Mouse (Mus musculus): Measurements from ENCODE around the gene Galns.

DNA sequence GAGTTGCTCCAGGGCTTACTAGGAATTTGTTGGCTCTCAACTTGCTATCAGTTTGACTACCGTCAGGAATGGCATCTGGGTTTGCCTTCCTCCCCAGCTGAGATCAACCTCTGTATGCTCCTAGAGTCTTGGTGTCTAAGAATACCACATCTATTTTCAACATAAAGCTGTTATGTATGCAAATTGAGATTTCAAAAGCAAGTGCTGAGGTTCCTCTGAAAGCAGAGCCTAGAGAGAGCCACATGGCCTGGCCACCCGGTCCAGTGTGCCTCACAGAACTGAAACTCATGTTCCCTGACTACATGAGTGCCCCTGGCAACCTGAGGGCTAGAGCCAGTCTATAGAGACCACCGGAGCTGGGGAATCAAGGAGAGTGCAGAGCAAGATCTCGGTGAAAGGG is 5.9 kb downstream of the Galns start:
- TF ChIP-seq CTCF (IDR thresholded peaks at IDR 0.05; ENCODE audit: extremely low read depth, insufficient read length, insufficient replicate concordance, low read depth, low read length) (no peak), POLR2A (IDR thresholded peaks at IDR 0.05; ENCODE audit: low read depth, low read length) (no peak)
